Mouse (Mus musculus) gastrocnemius, postnatal 25 days (tissue): ENCODE results near the gene Krba1. TPM values are rescaled to one million over a fixed set of nuclear protein-coding genes. Genes with fewer than 3 reads are reported as not detected.

Experiments used
- DNase-seq: peaks from one replicate; pipeline ENCODE4 v3.0.0; 2022
- microRNA-seq, 2 experiments: library from miRNA; unstranded; fragments of <30 nt; microRNA quantifications; one replicate each; pipeline ENCODE4 v1.2.0; 2021; ENCODE audit warnings: borderline replicate concordance in 2 of 2
- total RNA-seq, 2 experiments: library from RNA; stranded (reverse); gene quantifications; 1 replicate in 1 of 2; 2 replicates in 1 of 2; pipeline ENCODE4 v1.2.3; 2021

The Krba1 gene
- total RNA-seq, 2 experiments from 2014 or later, result 14.5 to 15.9 TPM

GRCm38 (mm10) chr6:48448527-48448926, 53.1 kb downstream of the Krba1 start:
- no peak for DNase-seq

- no peak for DNase-seq
These were observed 56.8 kb downstream of the Krba1 start for GRCm38 (mm10) chr6:48452151-48452550.

DNA sequence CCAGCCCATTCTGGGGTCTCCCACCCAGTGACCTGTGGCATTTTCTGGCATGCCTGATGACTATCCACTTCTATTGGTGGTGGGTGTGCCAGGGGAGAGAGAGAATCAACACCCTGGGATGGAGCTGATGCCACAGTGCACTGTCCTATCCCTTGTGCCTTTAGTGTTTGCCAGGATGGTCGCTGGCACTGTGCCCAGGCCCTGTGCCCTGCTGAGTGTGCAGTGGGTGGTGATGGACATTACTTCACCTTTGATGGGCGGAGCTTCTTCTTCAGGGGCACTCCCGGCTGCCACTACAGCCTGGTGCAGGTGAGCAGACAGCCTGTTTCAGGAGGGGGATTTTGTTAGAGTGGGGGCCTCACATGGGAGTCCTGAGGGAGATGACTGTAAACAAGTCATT, 57.4 kb downstream of the Krba1 start:
- DNase-seq, result no peak

DNA sequence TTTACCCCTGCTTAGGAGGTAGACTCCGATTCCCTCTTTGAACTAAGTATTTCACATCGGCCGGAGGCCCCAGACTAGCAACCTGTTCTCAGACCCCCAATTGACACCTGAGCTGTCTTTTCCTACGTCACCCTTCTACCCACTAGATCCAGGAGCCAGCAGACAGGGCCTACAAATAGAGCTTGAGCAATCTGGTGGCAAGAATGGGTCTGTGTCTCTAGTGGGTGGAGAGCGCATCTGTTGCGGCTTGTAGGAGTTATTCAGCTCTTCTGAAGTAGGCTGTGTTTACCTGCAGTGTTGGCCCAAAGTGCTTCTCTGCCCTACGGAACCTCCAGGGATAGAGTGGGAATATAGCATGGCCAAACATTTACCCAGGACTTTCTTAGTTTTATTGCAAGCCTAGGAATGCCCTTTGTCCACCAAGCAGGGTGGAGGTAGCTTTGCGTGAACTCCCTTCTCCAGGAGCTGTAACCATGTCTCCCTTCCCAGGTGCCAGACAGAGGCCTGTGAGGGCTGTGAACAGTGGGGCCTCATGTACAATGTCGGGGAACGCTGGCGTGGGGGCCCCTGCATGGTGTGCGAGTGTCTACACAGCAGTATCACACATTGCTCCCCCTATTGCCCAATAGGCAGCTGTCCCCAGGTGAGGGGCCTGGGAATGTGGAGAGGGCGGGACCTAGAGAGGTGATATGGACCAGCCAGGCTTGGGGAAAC, 69.7 kb downstream of the Krba1 start:
- no peak for DNase-seq

GRCm38 (mm10) chr6:48466715-48467114, 71.3 kb downstream of the Krba1 start:
- DNase-seq, result no peak

GRCm38 (mm10) chr6:48467490-48467889, 72.1 kb downstream of the Krba1 start:
- DNase-seq, result no peak

Small RNA genes lying within 50 kb of the gene (microRNA-seq; reads per million reads assigned to microRNA genes)
- 0 reads per million in 2 experiments for gene Gm24325

Other genes starting within 250 kb of the Krba1 start
- 10 to 100 TPM; 22.4 to 34.1 TPM for gene Zfp467, start 50.2 kb downstream of the Krba1 start, total RNA-seq
- under 1 TPM; 0.24 to 0.38 TPM for gene Sspo, start 52.6 kb downstream of the Krba1 start, total RNA-seq
- 10 to 100 TPM; 43.0 to 45.0 TPM for gene Atp6v0e2, start 142.0 kb downstream of the Krba1 start, total RNA-seq
- gene Lrrc61, start 159.2 kb downstream of the Krba1 start, total RNA-seq, result 10 to 100 TPM; 14.0 to 15.0 TPM
- gene Rarres2, start 177.2 kb downstream of the Krba1 start, total RNA-seq, result 10 to 100 TPM; 19.7 to 35.5 TPM
- gene Gm45021, start 194.0 kb downstream of the Krba1 start, total RNA-seq, result not detected
- 10 to 100 TPM; 21.0 to 23.0 TPM for gene Repin1, start 198.3 kb downstream of the Krba1 start, total RNA-seq
- 1 to 10 TPM in 1 of 2 experiments, not detected in 1; 1.5 TPM for gene Gm44965, start 198.4 kb downstream of the Krba1 start, total RNA-seq
- gene Zfp775, start 206.5 kb downstream of the Krba1 start, total RNA-seq, result 1 to 10 TPM; 6.5 to 6.9 TPM
- under 1 TPM; 0.24 to 0.38 TPM for gene AI854703, start 231.2 kb downstream of the Krba1 start, total RNA-seq